Mouse (Mus musculus) megakaryocyte, embryonic 14.5 days (primary cell): Measurements from ENCODE around the gene Socs2. TPM values are rescaled to one million over a fixed set of nuclear protein-coding genes. Genes with fewer than 3 reads are reported as not detected.

Source experiments
- H3K27me3 ChIP-seq: replicated peaks from 2 replicates; pipeline ENCODE3; 2012; ENCODE audit warnings: inconsistent platforms
- H3K36me3 ChIP-seq: replicated peaks from 2 replicates; pipeline ENCODE3; 2012; ENCODE audit warnings: low read length, inconsistent platforms, mixed read lengths
- H3K4me1 ChIP-seq: 2 replicates; pipeline ENCODE4 v1.6.1; 2012; ENCODE audit warnings: inconsistent platforms
- H3K4me3 ChIP-seq: replicated peaks from 2 replicates; pipeline ENCODE3; 2012; ENCODE audit warnings: moderate library complexity, mild to moderate bottlenecking, inconsistent platforms
- H3K9me3 ChIP-seq: 2 replicates; pipeline ENCODE4 v1.6.1; 2012; ENCODE audit warnings: inconsistent platforms
- FLI1 ChIP-seq: IDR thresholded peaks from 2 replicates; pipeline ENCODE4 v1.6.1; 2012; ENCODE audit warnings: low read length, inconsistent platforms, mixed read lengths
- GATA1 ChIP-seq: IDR thresholded peaks from 3 replicates; pipeline ENCODE4 v1.6.1; 2012; ENCODE audit warnings: mixed read lengths, low read length, inconsistent platforms, borderline replicate concordance
- polyA plus RNA-seq: library from polyadenylated mRNA; stranded (reverse); fragments of >175 nt; gene quantifications from 2 replicates; pipeline ENCODE4 v1.2.3, GENCODE M21; 2012; ENCODE audit warnings: low replicate concordance; ENCODE audit not compliant: insufficient read depth

Gene Socs2
- polyA plus RNA-seq, 1 experiment = 34.4 TPM

GRCm38 (mm10) chr10:95426207-95427115, 9.5 kb upstream of the Socs2 start:
- TF ChIP-seq GATA1 = no peak
- no peak for TF ChIP-seq FLI1
- H3K4me3 ChIP-seq = no peak overlapping the region
- no peaks in the 10 kb centered on the region for H3K4me1 ChIP-seq
- H3K27me3 ChIP-seq = peaks cover 10% of the 10 kb centered on the region
- peaks cover 5% of the 10 kb centered on the region for H3K9me3 ChIP-seq
- no peaks in the 10 kb centered on the region for H3K36me3 ChIP-seq

- H3K9me3 ChIP-seq = peaks cover 5% of the 10 kb centered on the region
- TF ChIP-seq FLI1 = no peak
- TF ChIP-seq GATA1 = no peak
Observed at GRCm38 (mm10) chr10:95422681-95423080, 5.7 kb upstream of the Socs2 start.

GRCm38 (mm10) chr10:95420284-95420683, 3.3 kb upstream of the Socs2 start:
- Histone ChIP-seq H3K4me3 (no peak overlapping the region), H3K9me3 (peaks cover 5% of the 10 kb centered on the region), H3K27me3 (peaks cover 12% of the 10 kb centered on the region), H3K36me3 (no peaks in the 10 kb centered on the region), H3K4me1 (peaks cover 24% of the 10 kb centered on the region)
- TF ChIP-seq FLI1 (no peak), GATA1 (no peak)

More at GRCm38 (mm10) chr10:95422681-95423080, 5.7 kb upstream of the Socs2 start:
- Histone ChIP-seq H3K27me3 (peaks cover 11% of the 10 kb centered on the region), H3K4me3 (no peak overlapping the region), H3K4me1 (peaks cover 10% of the 10 kb centered on the region), H3K36me3 (no peaks in the 10 kb centered on the region)

- no peaks in the 10 kb centered on the region for H3K36me3 ChIP-seq
- peaks cover 15% of the 10 kb centered on the region for H3K27me3 ChIP-seq
- peaks cover 30% of the 10 kb centered on the region for H3K4me1 ChIP-seq
- H3K9me3 ChIP-seq = peaks cover 5% of the 10 kb centered on the region
- TF ChIP-seq GATA1 (no peak), FLI1 (no peak)
- no peak overlapping the region for H3K4me3 ChIP-seq
Observed at GRCm38 (mm10) chr10:95419726-95420125, 2.7 kb upstream of the Socs2 start.

GRCm38 (mm10) chr10:95418631-95419030, 1.7 kb upstream of the Socs2 start:
- no peaks in the 10 kb centered on the region for H3K36me3 ChIP-seq
- H3K27me3 ChIP-seq = peaks cover 19% of the 10 kb centered on the region
- peaks cover 37% of the 10 kb centered on the region for H3K4me1 ChIP-seq
- H3K4me3 ChIP-seq = no peak overlapping the region
- TF ChIP-seq GATA1 (no peak), FLI1 (no peak)
- H3K9me3 ChIP-seq = peaks cover 5% of the 10 kb centered on the region

GRCm38 (mm10) chr10:95417496-95418236, 686 bp upstream of the Socs2 start:
- peaks cover 37% of the 10 kb centered on the region for H3K4me1 ChIP-seq
- no peaks in the 10 kb centered on the region for H3K36me3 ChIP-seq
- peaks cover 5% of the 10 kb centered on the region for H3K9me3 ChIP-seq
- H3K4me3 ChIP-seq = peak overlapping the region; percentile 92
- TF ChIP-seq GATA1 = no peak
- TF ChIP-seq FLI1 = no peak
- peaks cover 14% of the 10 kb centered on the region for H3K27me3 ChIP-seq

GRCm38 (mm10) chr10:95416361-95416684, 657 bp downstream of the Socs2 start:
- Histone ChIP-seq H3K4me3 (peak overlapping the region; percentile 92), H3K9me3 (no peaks in the 10 kb centered on the region), H3K36me3 (peaks cover 8% of the 10 kb centered on the region), H3K4me1 (peaks cover 37% of the 10 kb centered on the region), H3K27me3 (peaks cover 12% of the 10 kb centered on the region)
- TF ChIP-seq GATA1 (no peak), FLI1 (no peak)

GRCm38 (mm10) chr10:95415533-95416360, 1.2 kb downstream of the Socs2 start:
- Histone ChIP-seq H3K4me1 (peaks cover 37% of the 10 kb centered on the region), H3K36me3 (peaks cover 14% of the 10 kb centered on the region), H3K27me3 (peaks cover 12% of the 10 kb centered on the region), H3K9me3 (no peaks in the 10 kb centered on the region), H3K4me3 (peak overlapping the region; percentile 92)
- TF ChIP-seq FLI1 = no peak
- TF ChIP-seq GATA1 = no peak

- TF ChIP-seq GATA1 = no peak
- TF ChIP-seq FLI1 = no peak
- Histone ChIP-seq H3K36me3 (peaks cover 20% of the 10 kb centered on the region), H3K4me1 (peaks cover 37% of the 10 kb centered on the region), H3K9me3 (no peaks in the 10 kb centered on the region), H3K4me3 (peak overlapping the region; percentile 92), H3K27me3 (peaks cover 9% of the 10 kb centered on the region)
Observed at GRCm38 (mm10) chr10:95415159-95415532, 1.8 kb downstream of the Socs2 start.
